Mouse (Mus musculus): ENCODE measurements around the gene Tmem192. TPM values are rescaled to one million over a fixed set of nuclear protein-coding genes. Genes with fewer than 3 reads are reported as not detected.
A peak's percentile ranks its signal among the peaks of the same experiment; 100 is the strongest.
"Not testable (repeated sequence)": the region's sequence is repeated elsewhere in the genome, so short reads cannot be mapped to it uniquely, and the experiment has no call there.

Tmem192 gene
- total RNA-seq, 2 experiments from 2014 or later = 33.5 TPM

DNA sequence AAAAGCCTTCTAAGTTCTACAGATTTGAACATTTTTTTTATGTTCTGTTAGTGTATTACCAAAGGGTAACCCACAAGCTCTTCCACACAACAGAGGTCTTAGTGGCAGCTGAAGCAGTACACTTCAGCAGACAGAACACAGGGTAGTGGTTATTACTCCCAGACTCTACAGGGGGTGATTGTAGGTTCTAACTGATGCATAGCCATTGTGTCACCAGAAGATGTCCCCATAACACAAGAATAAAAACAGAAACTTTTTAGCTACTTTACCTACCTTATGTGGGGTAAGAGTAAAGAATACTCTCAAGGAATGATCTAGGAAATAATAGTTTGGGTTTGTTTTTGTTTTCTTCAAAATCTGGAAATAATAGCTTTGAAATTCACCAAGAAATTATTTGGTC is 15.9 kb downstream of the Tmem192 start:
- DNase-seq = no peak

- peak; percentile 18 for DNase-seq
Measured at GRCm38 (mm10) chr8:64983150-64983897, 36.3 kb downstream of the Tmem192 start.

DNA sequence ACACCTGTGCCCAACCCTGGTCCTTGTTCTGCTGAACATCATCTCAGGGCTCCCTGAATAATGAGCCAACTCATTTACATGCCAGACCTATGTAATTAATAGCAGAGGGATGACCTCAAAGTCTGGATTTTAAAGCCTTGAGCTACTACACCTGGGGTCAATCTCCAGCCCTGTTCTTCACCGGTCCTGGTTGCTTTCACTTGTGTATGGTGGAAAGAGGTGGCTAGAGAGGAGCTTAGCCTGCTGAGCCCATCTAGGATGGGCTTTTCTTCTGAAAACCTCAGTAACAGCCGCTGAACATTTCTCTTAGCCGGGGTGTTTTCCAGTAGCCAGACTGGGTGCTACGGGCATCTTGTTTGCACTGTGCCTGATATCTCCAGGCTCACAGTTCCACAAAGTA is 40.7 kb downstream of the Tmem192 start, which contains the start of gene Trim75:
Gene Trim75 (minus strand): TSS at position 101 of the 400 bp plus-strand sequence.
- no peak for DNase-seq

DNA sequence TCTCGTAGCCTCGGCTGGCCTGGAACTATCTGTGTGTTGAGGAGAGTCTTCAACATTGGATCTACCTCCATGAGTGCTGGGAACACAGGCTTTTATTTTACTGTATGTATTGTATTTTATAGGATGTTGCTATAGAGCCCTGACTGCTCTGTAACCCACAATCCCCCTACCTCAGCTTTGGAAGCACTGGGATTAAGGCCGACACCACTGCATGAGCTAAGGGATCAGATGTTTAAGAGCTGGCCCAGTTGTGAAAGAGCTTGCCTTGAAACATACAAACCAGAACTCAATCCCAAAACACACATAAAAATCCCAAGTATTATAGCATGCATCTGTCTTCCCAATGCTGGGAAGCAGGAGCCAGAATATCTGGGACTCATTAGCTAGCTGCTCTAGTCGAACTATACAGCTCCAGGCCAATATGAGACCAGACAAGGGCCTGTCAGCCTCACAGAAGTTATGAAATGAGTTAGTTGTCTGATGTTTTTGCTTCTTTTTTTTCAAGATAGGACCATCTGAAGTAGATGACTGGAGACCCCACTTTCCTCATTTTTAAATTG is 51.9 kb downstream of the Tmem192 start:
- DNase-seq = no peak

GRCm38 (mm10) chr8:65007616-65008015 is 60.6 kb downstream of the Tmem192 start:
- not testable (repeated sequence) for DNase-seq

DNA sequence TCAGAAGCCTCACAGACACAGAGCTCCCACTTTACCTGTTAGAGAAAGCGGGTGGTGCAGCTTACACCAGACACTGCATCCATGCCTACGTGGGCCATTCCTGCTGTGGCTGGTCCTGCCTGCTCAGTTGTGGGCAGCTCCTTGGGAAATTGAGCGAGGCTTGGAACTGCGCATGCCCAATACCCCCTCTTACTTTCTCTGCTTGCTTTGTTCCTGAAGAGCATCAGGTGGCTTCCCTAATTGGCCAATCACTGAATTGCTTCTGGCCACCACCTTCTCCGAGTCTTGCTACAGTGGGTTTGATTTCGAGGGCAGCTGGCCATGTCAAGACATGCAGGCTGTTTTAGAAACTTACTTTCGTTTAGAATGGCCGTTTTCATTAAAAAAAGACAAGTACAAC is 71.4 kb downstream of the Tmem192 start, which contains the start of the genes Trim61 and Trim60:
Gene Trim61 (minus strand): TSS at position 101 of the 400 bp plus-strand sequence.
Gene Trim60 (minus strand): TSS at position 162 of the 400 bp plus-strand sequence.
- DNase-seq = no peak

Other genes starting within 250 kb of the Tmem192 start
- 10 to 100 TPM; 29.4 to 57.0 TPM for gene Msmo1, start 213.4 kb upstream of the Tmem192 start, total RNA-seq (2021)
- gene Klhl2, start 97.2 kb upstream of the Tmem192 start, total RNA-seq (2021) = 10 to 100 TPM; 32.2 to 35.5 TPM
- gene Trim75, start 40.6 kb downstream of the Tmem192 start, total RNA-seq (2021) = not detected
- gene Trim61, start 71.3 kb downstream of the Tmem192 start, total RNA-seq (2021) = not detected
- gene Trim60, start 71.4 kb downstream of the Tmem192 start, total RNA-seq (2021) = not detected
- not detected for gene Apela, start 90.2 kb downstream of the Tmem192 start, total RNA-seq (2021)
- not detected for gene Gm10663, start 127.8 kb downstream of the Tmem192 start, total RNA-seq (2021)
- not detected for gene BC030870, start 182.4 kb downstream of the Tmem192 start, total RNA-seq (2021)